Mouse (Mus musculus) limb, embryonic 13.5 days (tissue): ENCODE measurements around the gene Akap13. TPM values are rescaled to one million over a fixed set of nuclear protein-coding genes. Genes with fewer than 3 reads are reported as not detected.
A peak's percentile ranks its signal among the peaks of the same experiment; 100 is the strongest.

Source experiments
- ATAC-seq: fragments of 200-750 bp; cut with Nextera tagmentation; 2 replicates; pipeline ENCODE4 v1.8.0; 2017; ENCODE audit warnings: low read depth, moderate number of reproducible peaks, moderate TSS enrichment; ENCODE audit not compliant: low FRiP score
- H3K27ac ChIP-seq: fragments of 300-500 bp; sonication (generic); 2 replicates; pipeline ENCODE4 v1.5.1; 2015; ENCODE audit warnings: inconsistent platforms, mild to moderate bottlenecking, moderate library complexity
- H3K27me3 ChIP-seq: fragments of 300-500 bp; sonication (generic); 2 replicates; pipeline ENCODE4 v1.6.1; 2015; ENCODE audit warnings: mild to moderate bottlenecking, inconsistent platforms
- H3K36me3 ChIP-seq: fragments of 300-500 bp; sonication (generic); 2 replicates; pipeline ENCODE4 v1.6.1; 2015; ENCODE audit warnings: inconsistent platforms, mild to moderate bottlenecking, moderate library complexity
- H3K4me1 ChIP-seq: fragments of 300-500 bp; sonication (generic); 2 replicates; pipeline ENCODE4 v1.6.1; 2015; ENCODE audit warnings: inconsistent platforms
- H3K4me2 ChIP-seq: fragments of 300-500 bp; sonication (generic); replicated peaks from 2 replicates; pipeline ENCODE4 v1.6.1; 2015; ENCODE audit warnings: inconsistent platforms, mild to moderate bottlenecking, moderate library complexity
- H3K4me3 ChIP-seq: fragments of 300-500 bp; sonication (generic); 2 replicates; pipeline ENCODE4 v1.5.1; 2015; ENCODE audit warnings: moderate library complexity, mild to moderate bottlenecking, inconsistent platforms
- H3K9ac ChIP-seq: fragments of 300-500 bp; sonication (generic); 2 replicates; pipeline ENCODE4 v1.6.1; 2015; ENCODE audit warnings: mild to moderate bottlenecking, inconsistent platforms
- H3K9me3 ChIP-seq: fragments of 300-500 bp; sonication (generic); 2 replicates; pipeline ENCODE4 v1.6.1; 2016; ENCODE audit warnings: inconsistent platforms
- WGBS: fragments of 180-500 bp; shearing (Covaris S2); methylation state at CpG from one replicate; pipeline ENCODE4 v1.1.7; 2015; 5-methylcytosine and 5-hydroxymethylcytosine counted together
- polyA plus RNA-seq: library from polyadenylated mRNA; unstranded; fragments of >200 nt; fragmentation: Nextera tagmentation; extraction: Ambion mirVana; gene quantifications from 2 replicates; pipeline ENCODE4 v1.2.1, GENCODE M21; 2015

Gene Akap13
- polyA plus RNA-seq, 1 experiment from 2014 or later = 39.6 TPM

DNA sequence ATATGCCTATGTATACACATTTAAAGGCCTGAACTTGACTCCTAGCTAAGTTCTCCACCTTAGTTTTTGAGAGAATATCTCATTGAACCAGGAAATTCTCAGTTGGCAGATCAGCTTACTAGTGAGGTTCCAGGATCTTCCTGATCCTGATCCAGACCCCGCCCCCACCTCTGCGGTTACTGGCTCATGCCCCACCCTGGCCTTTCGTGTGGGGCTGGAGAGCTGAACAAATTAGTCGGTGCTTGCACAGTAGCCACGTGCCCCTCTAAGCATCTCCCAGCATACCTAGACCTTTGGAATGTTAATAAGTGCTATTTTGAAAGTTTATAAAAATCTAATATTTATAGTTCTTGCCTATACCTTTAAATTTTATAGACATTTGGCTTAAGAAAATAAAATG is 139.5 kb downstream of the Akap13 start:
- Histone ChIP-seq H3K4me3 (no peak overlapping the region), H3K9ac (no peak overlapping the region), H3K27me3 (no peaks in the 10 kb centered on the region), H3K4me2 (no peak overlapping the region), H3K4me1 (peaks cover 15% of the 10 kb centered on the region), H3K9me3 (no peaks in the 10 kb centered on the region), H3K27ac (no peak overlapping the region), H3K36me3 (no peaks in the 10 kb centered on the region)
- WGBS = 59% methylated on average over 5 of the region's 5 CpGs
- no peak for ATAC-seq

DNA sequence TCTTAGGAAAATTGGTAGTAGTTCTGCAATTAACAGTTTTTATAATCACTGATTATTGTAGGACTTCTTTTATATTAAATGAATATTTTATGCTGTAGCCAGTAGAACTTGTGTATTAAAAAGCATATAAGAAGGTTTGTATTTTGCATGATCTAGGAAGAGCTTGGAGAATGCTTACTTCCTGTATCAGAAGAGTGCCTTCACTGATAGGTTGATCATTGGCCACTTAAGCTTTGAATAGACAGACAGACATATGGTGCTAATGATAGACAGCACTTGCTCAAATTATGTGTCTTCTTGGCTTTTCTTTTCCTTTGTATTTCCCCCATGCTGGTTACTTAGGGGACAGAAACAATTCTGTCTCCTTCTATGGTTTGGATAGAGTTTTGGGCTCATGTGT is 139.9 kb downstream of the Akap13 start:
- no peak for ATAC-seq

DNA sequence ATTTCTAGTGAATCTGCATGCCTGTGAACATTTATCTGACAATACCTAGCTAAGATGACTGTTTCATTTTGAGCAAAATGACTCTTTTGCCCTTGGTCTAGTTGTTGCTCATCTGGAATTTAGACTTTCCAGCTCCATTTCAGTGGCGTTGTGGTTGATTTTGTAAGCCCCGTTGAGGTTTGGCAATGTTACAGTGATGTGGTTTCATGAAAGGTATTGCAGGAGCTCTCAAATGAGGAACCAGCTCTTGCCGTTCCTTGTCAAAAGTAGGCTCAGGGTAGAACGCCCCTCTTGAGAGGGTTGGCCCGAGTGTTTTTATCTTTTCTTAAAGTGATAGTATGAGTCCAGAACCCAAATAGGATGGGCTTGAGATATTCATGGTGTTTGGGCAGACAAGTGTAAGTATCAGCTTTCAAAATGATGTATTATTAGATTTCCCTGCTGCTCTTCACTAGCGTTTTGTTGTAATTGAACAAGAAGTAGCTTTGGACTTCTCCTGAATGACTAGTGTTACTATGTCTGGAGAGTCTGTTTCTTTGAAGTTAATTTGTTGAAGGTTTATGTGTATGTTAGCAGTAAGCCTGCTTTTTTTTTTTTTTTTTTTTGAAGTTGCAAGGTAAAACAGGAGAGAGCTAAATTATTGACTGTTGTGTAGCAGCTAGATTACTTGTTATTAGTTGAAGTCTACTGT is 140.9 kb downstream of the Akap13 start:
- peaks cover 15% of the 10 kb centered on the region for H3K4me1 ChIP-seq
- no peak for ATAC-seq
- no peak overlapping the region for H3K27ac ChIP-seq
- no peak overlapping the region for H3K4me3 ChIP-seq
- H3K9ac ChIP-seq = no peak overlapping the region
- no peaks in the 10 kb centered on the region for H3K36me3 ChIP-seq
- WGBS = 57% methylated on average over 6 of the region's 6 CpGs
- no peaks in the 10 kb centered on the region for H3K9me3 ChIP-seq
- no peaks in the 10 kb centered on the region for H3K27me3 ChIP-seq
- no peak overlapping the region for H3K4me2 ChIP-seq

More for the DNA sequence above, 139.9 kb downstream of the Akap13 start:
- H3K36me3 ChIP-seq = no peaks in the 10 kb centered on the region
- no peak overlapping the region for H3K9ac ChIP-seq
- peaks cover 15% of the 10 kb centered on the region for H3K4me1 ChIP-seq
- no peak overlapping the region for H3K27ac ChIP-seq
- no peaks in the 10 kb centered on the region for H3K9me3 ChIP-seq
- no peaks in the 10 kb centered on the region for H3K27me3 ChIP-seq
- H3K4me3 ChIP-seq = no peak overlapping the region
- no peak overlapping the region for H3K4me2 ChIP-seq

DNA sequence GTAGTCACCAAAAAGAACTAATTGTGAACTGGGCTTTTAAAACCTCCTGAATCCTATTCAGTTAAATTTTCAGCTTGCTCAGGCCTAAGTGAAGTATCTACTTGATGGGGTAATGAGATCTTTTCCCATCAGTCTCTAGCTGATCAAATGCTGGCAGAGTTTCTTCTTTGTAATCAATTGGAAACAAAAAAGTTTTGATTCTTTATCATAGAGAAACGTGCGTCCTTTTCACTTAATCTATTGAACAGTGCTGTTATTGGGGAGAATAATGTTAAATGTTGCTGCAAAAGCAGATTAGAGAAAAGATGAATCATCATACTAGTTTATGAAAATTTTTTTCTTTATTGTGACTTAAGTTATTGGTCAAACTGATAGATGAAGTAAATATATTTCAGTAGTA is 142.5 kb downstream of the Akap13 start:
- Histone ChIP-seq H3K9me3 (no peaks in the 10 kb centered on the region), H3K4me2 (no peak overlapping the region), H3K27me3 (no peaks in the 10 kb centered on the region), H3K4me1 (peaks cover 8% of the 10 kb centered on the region), H3K27ac (no peak overlapping the region), H3K36me3 (no peaks in the 10 kb centered on the region), H3K4me3 (no peak overlapping the region), H3K9ac (no peak overlapping the region)
- ATAC-seq = no peak
- WGBS = 85% methylated on average over 2 of the region's 2 CpGs

DNA sequence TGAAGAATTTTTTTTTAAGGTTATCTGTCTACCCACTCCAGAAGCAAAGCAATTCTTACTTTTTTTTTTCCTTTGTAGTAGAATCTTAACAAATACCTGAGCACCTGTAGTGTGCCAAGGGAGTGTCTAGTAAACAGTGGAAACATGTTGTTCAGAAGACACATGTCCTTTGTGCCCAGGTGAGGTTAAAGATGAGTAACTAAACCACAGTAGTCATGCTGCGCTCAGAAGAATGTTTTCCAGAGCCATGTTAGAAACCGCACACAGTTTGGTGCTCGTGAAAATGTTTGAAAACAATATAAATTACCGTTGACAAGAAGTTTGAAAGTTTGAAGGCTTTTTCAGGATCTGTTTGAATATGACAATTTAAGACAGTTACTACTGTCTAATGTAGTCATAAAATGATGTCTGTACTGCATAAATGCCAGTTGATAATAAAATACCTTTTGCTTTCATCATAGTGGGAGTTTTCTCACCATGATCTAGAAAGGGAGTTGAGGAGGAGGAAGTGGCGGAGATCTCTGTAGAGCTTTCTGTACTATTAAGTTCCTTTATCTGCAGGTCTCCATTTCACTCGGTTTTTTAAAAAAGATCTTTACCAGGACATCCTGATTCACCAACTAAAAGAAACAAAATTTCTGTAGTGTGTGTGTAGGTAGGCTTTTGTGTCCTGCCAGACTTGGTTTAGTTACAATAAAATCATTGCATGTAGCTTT is 145.2 kb downstream of the Akap13 start:
- Histone ChIP-seq H3K9me3 (no peaks in the 10 kb centered on the region), H3K9ac (no peak overlapping the region), H3K27me3 (no peaks in the 10 kb centered on the region), H3K27ac (no peak overlapping the region), H3K4me2 (no peak overlapping the region), H3K4me1 (0 out of 2 replicates have a peak, but pooled peaks cover 3% of the 10 kb centered on the region), H3K36me3 (peaks cover 13% of the 10 kb centered on the region), H3K4me3 (no peak overlapping the region)
- ATAC-seq = no peak
- WGBS = 89% methylated on average over 6 of the region's 6 CpGs

DNA sequence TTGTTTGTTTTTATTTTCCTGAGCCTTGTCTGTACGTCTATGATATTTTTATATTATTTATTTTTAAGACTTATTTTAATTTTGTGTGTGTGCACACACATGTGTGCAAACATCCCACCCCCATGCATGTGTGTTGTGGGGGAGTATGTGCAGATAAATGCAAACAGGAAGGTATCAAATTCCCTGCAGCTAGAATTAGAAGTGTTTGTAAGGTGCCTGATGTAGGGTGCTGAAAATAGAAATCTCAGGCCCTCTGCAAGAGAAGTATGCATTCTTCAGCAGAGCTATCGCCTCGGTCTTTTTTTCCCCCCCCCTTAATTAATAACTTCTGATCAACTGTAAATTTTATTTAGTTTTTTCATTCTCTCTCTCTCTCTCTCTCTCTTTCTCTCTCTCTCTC is 151.9 kb downstream of the Akap13 start:
- WGBS = 75% methylated on average over 3 of the region's 3 CpGs
- H3K36me3 ChIP-seq = peaks cover 49% of the 10 kb centered on the region
- no peak overlapping the region for H3K4me2 ChIP-seq

DNA sequence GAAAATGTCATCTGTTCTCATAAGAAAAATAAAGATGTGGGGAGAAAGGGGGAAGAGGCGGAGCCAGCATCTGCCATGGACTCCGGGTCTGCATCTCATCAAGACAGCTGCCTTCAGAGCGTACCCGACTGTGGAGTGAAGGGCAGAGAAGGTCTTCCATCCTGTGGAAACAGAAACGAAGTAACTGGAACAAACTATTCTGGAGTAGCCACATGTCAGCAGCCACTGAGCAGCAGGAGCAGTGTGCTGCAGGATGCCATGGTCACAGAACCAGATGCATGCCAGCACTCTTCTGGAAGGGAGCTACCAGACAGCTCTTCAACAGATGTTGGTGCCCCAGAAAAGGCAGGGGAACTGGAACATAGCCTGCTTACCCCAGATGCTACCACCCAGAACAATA is 153.4 kb downstream of the Akap13 start:
- Histone ChIP-seq H3K4me1 (peaks cover 6% of the 10 kb centered on the region; the same call in 1 of the 2 replicates), H3K27me3 (no peaks in the 10 kb centered on the region), H3K36me3 (peaks cover 42% of the 10 kb centered on the region), H3K9ac (no peak overlapping the region), H3K4me3 (no peak overlapping the region), H3K4me2 (no peak overlapping the region), H3K9me3 (no peaks in the 10 kb centered on the region), H3K27ac (no peak overlapping the region; the same call in 1 of the 2 replicates)
- no peak for ATAC-seq
- 55% methylated on average over 5 of the region's 5 CpGs for WGBS

More for the DNA sequence above, 151.9 kb downstream of the Akap13 start:
- Histone ChIP-seq H3K9ac (no peak overlapping the region), H3K4me1 (no peaks in the 10 kb centered on the region), H3K4me3 (no peak overlapping the region), H3K27ac (no peak overlapping the region), H3K9me3 (no peaks in the 10 kb centered on the region), H3K27me3 (no peaks in the 10 kb centered on the region)
- no peak for ATAC-seq

DNA sequence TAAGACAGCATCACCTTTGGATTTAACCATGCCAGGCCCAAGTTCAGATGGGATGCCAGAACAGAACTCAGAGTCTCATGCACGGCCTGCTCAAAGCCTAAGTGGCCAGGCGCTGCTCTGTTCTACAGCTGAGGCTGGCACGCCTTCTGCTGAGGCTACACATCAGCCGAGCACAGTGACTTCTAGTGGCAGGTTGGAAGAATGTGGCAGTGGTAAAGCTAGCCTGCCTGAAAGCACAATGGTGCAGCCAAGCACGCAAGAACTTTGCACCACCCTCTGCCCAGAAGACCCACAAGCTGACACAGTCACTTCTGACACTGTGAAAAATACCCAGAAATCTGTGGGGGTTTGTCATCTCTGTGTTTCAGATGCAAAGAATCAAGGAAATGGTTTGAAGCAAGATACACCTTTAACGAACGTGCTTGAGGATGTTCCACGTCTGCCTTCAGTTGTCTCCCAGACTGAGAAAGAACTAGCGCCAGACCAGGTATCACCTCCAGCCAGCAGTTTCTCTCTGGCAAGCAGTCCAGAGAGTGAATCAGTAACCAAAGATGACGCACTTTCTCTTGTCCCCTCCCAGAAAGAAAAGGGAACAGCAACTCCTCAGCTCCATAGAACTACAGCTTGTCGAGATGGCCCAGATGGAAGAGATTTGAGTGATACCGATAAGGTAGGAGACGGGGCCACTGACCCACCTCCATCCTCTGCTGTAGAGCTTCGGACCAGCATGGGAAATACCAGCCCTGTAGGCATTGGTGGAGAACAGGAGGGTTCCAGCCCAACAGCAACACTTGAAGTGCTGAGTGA is 154.3 kb downstream of the Akap13 start:
- Histone ChIP-seq H3K9ac (no peak overlapping the region), H3K4me3 (no peak overlapping the region), H3K4me2 (no peak overlapping the region), H3K27ac (no peak overlapping the region), H3K27me3 (no peaks in the 10 kb centered on the region), H3K9me3 (no peaks in the 10 kb centered on the region), H3K4me1 (peaks cover 6% of the 10 kb centered on the region; the same call in 1 of the 2 replicates), H3K36me3 (peaks cover 35% of the 10 kb centered on the region)
- no peak for ATAC-seq
- WGBS = 90% methylated on average over 14 of the region's 14 CpGs

DNA sequence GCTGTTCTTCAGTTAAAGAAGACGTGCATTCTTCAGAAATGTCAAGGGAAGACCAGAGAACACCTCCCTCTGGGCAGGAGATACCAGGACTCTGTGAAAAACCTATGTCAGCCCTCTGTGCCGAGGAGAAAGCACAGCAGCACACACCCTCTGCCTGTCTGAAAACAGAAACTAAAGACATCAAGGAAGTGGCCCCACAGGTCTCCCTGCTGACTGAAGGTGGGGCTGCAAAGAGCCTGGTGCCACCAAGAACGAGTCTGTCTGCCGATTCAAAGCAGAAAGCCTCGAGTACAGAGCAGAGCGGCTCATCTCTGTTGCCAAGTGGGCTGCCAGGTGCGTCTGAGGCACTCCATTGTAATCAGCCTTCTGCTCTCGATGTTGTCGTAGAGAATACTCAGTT is 155.1 kb downstream of the Akap13 start:
- Histone ChIP-seq H3K9me3 (no peaks in the 10 kb centered on the region), H3K9ac (no peak overlapping the region), H3K27ac (no peak overlapping the region), H3K4me2 (no peak overlapping the region), H3K27me3 (no peaks in the 10 kb centered on the region), H3K36me3 (peaks cover 35% of the 10 kb centered on the region), H3K4me1 (peaks cover 6% of the 10 kb centered on the region; the same call in 1 of the 2 replicates), H3K4me3 (no peak overlapping the region)
- ATAC-seq = no peak
- 84% methylated on average over 9 of the region's 9 CpGs for WGBS

DNA sequence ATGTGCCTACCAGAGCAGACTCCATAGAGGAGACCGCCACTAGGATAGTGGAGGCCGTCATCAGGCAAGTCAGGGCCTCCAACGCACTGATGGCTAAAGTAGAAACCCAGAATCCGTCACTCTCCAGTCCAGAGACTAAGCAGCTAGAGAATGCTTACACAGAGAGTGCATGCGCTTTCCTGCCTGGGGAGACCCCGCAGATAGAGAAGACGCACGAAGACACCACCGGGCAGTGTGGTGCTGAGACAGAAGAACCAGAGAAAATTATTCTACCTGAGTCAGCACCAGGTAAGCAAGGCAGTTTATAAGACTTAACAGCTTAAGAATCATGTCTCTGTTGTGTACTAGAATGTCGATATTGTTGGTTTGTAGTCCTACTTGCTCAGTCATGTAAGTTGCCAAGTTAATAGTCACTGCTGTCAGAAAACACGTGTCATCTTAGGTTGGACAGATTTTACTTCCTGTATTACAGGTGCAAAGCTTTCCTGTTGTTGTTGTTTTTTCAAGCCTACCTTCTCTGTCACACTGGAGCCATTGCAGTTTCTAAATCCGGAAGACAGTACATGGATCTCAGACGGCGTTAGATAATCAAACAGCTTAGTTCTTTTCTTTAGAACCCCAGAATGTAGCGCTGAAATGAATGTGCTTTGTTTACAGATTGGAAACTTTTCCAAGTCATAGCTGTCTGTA is 156.1 kb downstream of the Akap13 start:
- 89% methylated on average over 15 of the region's 15 CpGs for WGBS
- no peak overlapping the region for H3K4me3 ChIP-seq
- H3K9me3 ChIP-seq = no peaks in the 10 kb centered on the region
- H3K4me2 ChIP-seq = no peak overlapping the region
- no peak overlapping the region for H3K27ac ChIP-seq
- H3K36me3 ChIP-seq = peaks cover 40% of the 10 kb centered on the region
- peaks cover 6% of the 10 kb centered on the region; the same call in 1 of the 2 replicates for H3K4me1 ChIP-seq
- H3K9ac ChIP-seq = no peak overlapping the region
- ATAC-seq = no peak
- H3K27me3 ChIP-seq = no peaks in the 10 kb centered on the region

DNA sequence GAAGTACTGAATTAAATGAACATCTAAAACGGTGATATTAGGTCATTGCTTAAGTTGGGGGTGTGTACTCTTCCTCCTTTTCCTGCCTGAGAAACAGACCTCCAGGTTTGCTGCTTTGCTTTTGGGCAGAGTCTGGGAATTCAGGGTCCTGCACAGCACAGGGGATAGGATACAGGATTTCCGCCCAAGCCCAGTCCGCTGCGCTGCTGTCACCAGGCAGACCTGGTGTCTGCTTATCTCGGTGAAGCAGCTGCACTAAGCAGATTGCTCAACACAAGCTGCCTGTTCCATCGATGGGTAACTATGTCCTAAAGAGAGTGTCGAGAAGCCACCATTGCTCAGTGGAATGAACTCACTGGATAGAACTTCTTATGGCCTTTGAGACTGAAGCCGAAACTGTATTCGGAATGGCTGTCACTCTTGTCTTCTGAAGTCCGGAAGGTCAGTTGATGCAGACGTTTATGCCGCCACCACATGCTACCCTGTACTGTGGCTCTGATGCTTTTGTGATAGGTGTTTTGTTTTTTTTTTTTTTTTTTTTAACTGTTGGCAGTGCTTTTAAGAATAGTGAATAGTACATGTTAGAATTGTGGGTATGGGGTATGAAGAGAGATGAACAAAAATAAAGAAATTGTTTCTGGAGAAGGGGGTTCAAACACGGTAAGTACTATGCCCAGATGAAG is 156.8 kb downstream of the Akap13 start:
- no peaks in the 10 kb centered on the region for H3K9me3 ChIP-seq
- 86% methylated on average over 13 of the region's 13 CpGs for WGBS

More for the DNA sequence above, 156.8 kb downstream of the Akap13 start:
- no peak overlapping the region for H3K4me2 ChIP-seq
- no peak overlapping the region for H3K4me3 ChIP-seq
- no peak overlapping the region for H3K9ac ChIP-seq
- 0 out of 2 replicates have a peak, but pooled peaks have one; percentile 40 for ATAC-seq
- H3K27me3 ChIP-seq = no peaks in the 10 kb centered on the region
- peaks cover 6% of the 10 kb centered on the region; the same call in 1 of the 2 replicates for H3K4me1 ChIP-seq
- H3K36me3 ChIP-seq = peaks cover 47% of the 10 kb centered on the region
- no peak overlapping the region for H3K27ac ChIP-seq
